Mouse (Mus musculus): ENCODE results near the gene Col16a1. TPM values are rescaled to one million over a fixed set of nuclear protein-coding genes. Genes with fewer than 3 reads are reported as not detected.

Gene Col16a1
- polyA plus RNA-seq, 1 experiment from 2014 or later = 29.8 TPM

DNA sequence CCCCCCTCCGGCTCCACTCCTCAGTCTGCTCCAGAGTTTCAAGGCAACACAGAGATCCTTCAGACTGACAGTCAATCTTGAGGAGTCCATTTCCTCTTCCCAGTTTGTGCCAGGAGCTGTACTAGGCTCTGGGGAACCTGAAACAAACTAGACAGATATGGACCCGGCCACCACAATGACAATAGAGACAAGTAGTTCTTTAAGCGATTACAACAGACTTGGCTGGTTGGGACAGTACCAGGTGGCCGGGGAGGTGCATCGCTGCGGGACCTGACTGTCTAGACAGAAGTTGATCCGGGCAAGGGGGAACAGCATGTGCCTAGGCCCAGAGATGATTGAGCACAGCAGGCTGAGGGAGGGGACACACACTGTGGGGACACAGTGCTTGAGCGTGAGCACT, 53.5 kb downstream of the Col16a1 start:
- no peak overlapping the region for H3K4me3 ChIP-seq
- no peak overlapping the region for H3K27ac ChIP-seq
- no peak overlapping the region for H3K9ac ChIP-seq
- peaks cover 15% of the 10 kb centered on the region for H3K4me1 ChIP-seq
- H3K27me3 ChIP-seq = peaks cover 19% of the 10 kb centered on the region; the same call in 1 of the 2 replicates
- WGBS = 24% methylated on average over 8 of the region's 8 CpGs
- peak overlapping the region; percentile 15; the same call in 1 of the 2 replicates for H3K4me2 ChIP-seq (replicated peaks)
- peaks cover 7% of the 10 kb centered on the region for H3K9me3 ChIP-seq (replicated peaks)
- H3K36me3 ChIP-seq = no peaks in the 10 kb centered on the region
- no peak for ATAC-seq (ENCODE audit: low FRiP score)

DNA sequence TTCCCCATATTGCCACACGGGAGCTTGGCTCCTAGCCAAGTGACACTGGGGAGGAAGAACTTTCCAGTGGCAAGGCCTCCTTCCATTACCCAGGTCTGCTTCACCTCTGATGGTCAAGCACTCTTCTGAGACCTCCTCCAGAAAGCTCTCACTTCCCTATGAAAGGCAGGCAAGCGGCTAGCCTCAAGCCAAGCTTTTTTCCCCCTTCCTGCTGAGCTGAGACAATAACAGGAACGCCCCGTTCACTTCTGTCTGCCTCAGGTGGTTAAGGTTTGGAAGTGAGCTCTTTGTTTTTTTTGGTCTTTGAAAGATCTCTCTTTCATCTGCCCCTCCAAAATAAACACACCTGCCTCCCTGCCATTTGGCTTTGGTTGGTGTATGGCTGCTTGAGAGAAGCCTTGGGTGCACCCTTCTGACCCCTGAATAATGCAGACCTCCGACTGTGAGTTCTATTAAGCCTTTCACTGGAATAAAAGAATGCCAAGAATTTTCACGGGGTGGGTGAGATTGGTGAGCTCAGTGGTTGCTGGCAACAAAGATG, 54.5 kb downstream of the Col16a1 start, which contains the start of gene Pef1:
Pef1 (plus strand) TSS at position 448 of the 541 bp plus-strand sequence.
- no peak within 1 kb of the TSS for H3K27ac ChIP-seq
- H3K9me3 ChIP-seq (replicated peaks) = peaks cover 7% of the 10 kb centered on the region
- H3K9ac ChIP-seq = no peak within 1 kb of the TSS
- H3K4me1 ChIP-seq = peaks cover 13% of the 10 kb centered on the region
- WGBS = 4% methylated on average over 6 of the region's 6 CpGs
- no peak for ATAC-seq (ENCODE audit: low FRiP score)
- peak within 1 kb of the TSS; percentile 15; the same call in 1 of the 2 replicates for H3K4me2 ChIP-seq (replicated peaks)
- 0 out of 2 replicates have a peak, but pooled peaks cover 16% of the 10 kb centered on the region for H3K27me3 ChIP-seq
- H3K4me3 ChIP-seq = no peak within 1 kb of the TSS
- no peaks in the 10 kb centered on the region for H3K36me3 ChIP-seq

DNA sequence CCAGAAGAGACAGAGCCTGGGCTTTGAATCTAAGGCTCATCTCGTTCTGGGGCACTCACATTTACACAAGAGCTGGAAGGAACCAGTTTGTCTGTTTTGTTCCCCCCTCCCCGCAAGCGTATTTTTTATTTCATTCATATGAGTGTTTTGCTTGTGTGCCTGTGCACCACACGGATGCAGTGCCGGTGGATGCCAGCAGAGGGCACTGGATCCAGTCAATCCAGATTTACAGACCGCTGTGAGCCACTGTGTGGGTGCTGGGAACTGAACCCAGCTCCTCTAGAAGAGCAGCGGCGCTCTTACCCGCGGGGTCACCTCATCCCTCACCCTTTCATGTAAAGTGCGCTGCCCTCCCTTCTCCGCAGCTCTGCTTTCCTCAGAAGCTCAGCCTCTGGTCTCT, 56.0 kb downstream of the Col16a1 start:
- ATAC-seq (ENCODE audit: low FRiP score) = no peak
- no peak overlapping the region for H3K4me3 ChIP-seq
- peaks cover 7% of the 10 kb centered on the region for H3K9me3 ChIP-seq (replicated peaks)
- H3K36me3 ChIP-seq = no peaks in the 10 kb centered on the region
- H3K27me3 ChIP-seq = 0 out of 2 replicates have a peak, but pooled peaks cover 16% of the 10 kb centered on the region
- H3K4me1 ChIP-seq = peaks cover 16% of the 10 kb centered on the region
- no peak overlapping the region for H3K27ac ChIP-seq
- no peak overlapping the region for H3K4me2 ChIP-seq (replicated peaks)
- H3K9ac ChIP-seq = no peak overlapping the region
- WGBS = 86% methylated on average over 12 of the region's 12 CpGs

DNA sequence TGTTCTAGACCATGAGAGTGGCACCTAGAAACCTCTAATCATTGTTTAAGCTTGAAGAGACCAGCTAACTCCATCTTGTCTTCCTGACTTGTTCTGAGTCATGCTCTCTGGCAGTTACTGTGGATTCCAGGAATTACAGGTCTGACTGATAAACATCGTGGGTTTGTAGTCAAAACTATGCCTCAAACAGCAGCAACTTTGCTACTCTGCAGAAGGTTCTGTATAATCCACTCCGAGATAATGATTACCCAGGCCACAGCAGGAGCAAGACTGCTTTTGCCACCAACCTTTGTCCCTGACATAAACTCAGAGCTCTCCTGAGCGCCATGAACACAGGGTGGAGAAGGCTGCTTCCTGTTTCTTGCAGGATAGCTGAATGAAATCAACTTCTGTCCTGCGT, 56.9 kb downstream of the Col16a1 start:
- ATAC-seq (ENCODE audit: low FRiP score) = no peak
- Histone ChIP-seq H3K9me3 (replicated peaks) (peaks cover 7% of the 10 kb centered on the region), H3K4me1 (peaks cover 21% of the 10 kb centered on the region), H3K4me2 (replicated peaks) (no peak overlapping the region), H3K36me3 (no peaks in the 10 kb centered on the region), H3K9ac (no peak overlapping the region), H3K27ac (no peak overlapping the region), H3K4me3 (no peak overlapping the region), H3K27me3 (0 out of 2 replicates have a peak, but pooled peaks cover 10% of the 10 kb centered on the region)
- WGBS = 81% methylated on average over 4 of the region's 4 CpGs

DNA sequence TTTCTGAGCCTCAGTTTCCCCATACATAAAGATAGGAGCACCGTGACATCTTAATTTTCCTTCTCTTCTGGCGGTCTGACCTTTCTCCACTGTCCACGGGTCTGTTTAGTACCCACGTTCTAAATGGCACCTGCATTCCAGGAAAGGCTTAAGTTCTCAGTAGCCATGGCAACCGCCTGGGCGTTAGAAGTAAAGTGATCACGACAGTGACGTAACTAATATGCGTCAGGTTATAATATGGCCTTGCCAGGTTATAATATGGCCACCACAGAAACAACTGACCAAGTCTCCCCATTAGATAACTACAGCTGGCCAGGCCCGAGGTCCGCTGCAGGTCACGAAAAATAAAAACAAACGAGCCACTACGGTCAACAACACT, 59.4 kb downstream of the Col16a1 start:
- Histone ChIP-seq H3K27ac (no peak overlapping the region), H3K9ac (no peak overlapping the region)

DNA sequence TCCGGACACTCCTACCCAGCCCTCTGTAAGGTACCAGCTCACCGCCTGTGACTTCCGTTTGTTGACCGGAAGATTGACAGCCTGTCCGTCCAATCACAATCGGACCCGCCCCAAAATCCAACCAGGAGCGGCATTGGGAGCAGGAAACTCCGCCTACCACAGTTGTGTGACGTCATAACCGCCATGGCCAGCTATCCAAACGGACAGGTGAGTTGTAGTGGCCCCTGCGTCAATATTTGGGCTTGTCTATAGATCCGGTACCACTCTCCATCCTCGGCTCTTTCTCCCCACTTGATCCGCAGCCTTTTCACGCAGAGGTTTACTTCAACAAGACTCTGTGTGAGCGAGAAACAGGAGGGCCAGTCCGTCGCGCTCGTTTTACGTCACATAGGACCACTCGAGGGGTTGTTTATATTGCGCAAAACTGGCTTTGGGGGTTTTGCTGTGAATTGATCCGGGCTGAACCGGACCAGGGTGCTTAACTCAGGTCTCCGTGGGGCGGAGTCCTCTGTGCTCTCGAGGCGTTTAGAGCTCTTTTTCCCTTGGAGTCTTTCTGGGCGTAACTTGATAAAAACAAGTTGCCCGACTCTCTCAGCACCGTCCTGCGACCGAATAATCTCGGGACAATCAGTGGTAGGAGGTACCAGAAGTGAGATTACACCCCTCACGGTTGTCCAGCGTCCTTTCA, 59.9 kb downstream of the Col16a1 start:
- peaks cover 7% of the 10 kb centered on the region for H3K9me3 ChIP-seq (replicated peaks)
- no peak overlapping the region for H3K27ac ChIP-seq
- H3K36me3 ChIP-seq = no peaks in the 10 kb centered on the region
- H3K4me1 ChIP-seq = peaks cover 8% of the 10 kb centered on the region
- no peaks in the 10 kb centered on the region for H3K27me3 ChIP-seq
- under 1% methylated on average over 39 of the region's 39 CpGs for WGBS
- peak overlapping the region; percentile 64 for H3K9ac ChIP-seq
- ATAC-seq (ENCODE audit: low FRiP score) = peak; percentile 97
- peak overlapping the region; percentile 64 for H3K4me3 ChIP-seq
- H3K4me2 ChIP-seq (replicated peaks) = peak overlapping the region; percentile 62

More for the DNA sequence above, 59.4 kb downstream of the Col16a1 start:
- Histone ChIP-seq H3K36me3 (no peaks in the 10 kb centered on the region), H3K4me3 (peak overlapping the region; percentile 64), H3K4me1 (peaks cover 8% of the 10 kb centered on the region), H3K27me3 (no peaks in the 10 kb centered on the region), H3K9me3 (replicated peaks) (peaks cover 7% of the 10 kb centered on the region), H3K4me2 (replicated peaks) (peak overlapping the region; percentile 62)
- 13% methylated on average over 14 of the region's 14 CpGs for WGBS
- peak; percentile 71 for ATAC-seq (ENCODE audit: low FRiP score)

DNA sequence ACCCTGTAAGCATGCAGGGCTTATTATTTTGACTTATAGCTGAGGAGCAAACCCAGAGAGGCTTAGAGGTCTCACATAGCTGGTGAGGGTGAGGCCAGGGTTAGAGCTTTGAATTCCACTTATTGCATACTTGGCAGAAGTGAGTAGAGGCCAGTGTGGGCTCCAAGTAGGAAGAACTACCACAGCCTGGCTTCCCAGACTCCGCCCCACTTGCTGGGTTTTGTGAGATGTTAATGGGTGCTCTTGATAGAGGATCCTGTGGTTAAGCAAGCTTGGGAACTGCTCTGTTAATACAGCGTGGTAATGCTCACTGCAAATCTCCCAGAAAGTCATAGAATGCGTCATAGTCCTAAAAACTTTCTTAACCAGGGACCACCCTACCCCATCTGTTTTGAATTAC, 61.3 kb downstream of the Col16a1 start:
- Histone ChIP-seq H3K9ac (no peak overlapping the region), H3K4me3 (no peak overlapping the region), H3K36me3 (no peaks in the 10 kb centered on the region), H3K4me2 (replicated peaks) (0 out of 2 replicates have a peak overlapping the region, but pooled peaks have one; percentile 62), H3K4me1 (peaks cover 8% of the 10 kb centered on the region), H3K27me3 (no peaks in the 10 kb centered on the region), H3K9me3 (replicated peaks) (peaks cover 1% of the 10 kb centered on the region), H3K27ac (no peak overlapping the region)
- ATAC-seq (ENCODE audit: low FRiP score) = no peak
- WGBS = 77% methylated on average over 3 of the region's 3 CpGs

DNA sequence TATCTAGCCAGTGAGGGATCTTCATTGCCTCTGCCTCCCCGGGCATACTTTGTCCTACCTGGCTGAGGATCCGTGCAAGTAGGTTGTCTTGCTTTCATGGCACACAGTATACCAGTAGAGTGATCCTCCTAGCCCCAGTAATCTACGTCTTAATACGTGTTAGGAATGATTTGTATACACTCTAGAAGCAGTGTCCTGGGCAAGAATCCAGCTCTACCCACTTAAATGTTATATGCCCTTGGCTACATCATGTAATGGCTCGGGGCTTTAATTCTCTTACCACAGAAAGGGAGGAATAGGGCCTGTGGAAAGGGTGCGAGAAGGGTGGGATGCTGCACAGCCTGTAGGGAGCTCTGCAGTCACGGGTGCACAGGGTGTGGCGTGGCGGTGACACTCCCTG, 62.0 kb downstream of the Col16a1 start:
- no peak overlapping the region for H3K4me3 ChIP-seq
- no peak overlapping the region for H3K4me2 ChIP-seq (replicated peaks)
- H3K27me3 ChIP-seq = no peaks in the 10 kb centered on the region
- no peaks in the 10 kb centered on the region for H3K36me3 ChIP-seq
- no peak overlapping the region for H3K27ac ChIP-seq
- H3K9ac ChIP-seq = no peak overlapping the region
- H3K4me1 ChIP-seq = peaks cover 8% of the 10 kb centered on the region
- 90% methylated on average over 9 of the region's 9 CpGs for WGBS
- no peaks in the 10 kb centered on the region for H3K9me3 ChIP-seq (replicated peaks)
- ATAC-seq (ENCODE audit: low FRiP score) = no peak

DNA sequence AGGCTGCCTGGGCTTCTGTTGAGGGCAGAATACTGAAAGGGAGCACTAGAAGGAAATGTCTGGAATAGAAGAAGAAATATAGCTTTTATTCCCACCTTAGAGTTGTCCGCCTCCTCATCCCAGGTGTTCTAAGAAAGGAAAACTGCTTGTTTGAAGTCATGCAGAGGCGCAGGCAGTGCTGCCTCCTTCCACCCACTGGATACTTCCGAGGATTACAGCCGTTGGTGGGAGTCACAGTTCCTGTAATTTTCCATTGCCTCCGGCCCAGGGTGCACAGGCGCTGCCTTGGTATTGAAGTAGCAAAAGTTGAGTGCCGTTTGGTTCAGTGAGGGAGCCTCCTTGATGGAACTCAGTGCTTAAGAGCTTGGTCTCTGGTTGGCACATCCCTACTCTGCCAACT, 62.5 kb downstream of the Col16a1 start:
- Histone ChIP-seq H3K36me3 (peaks cover 3% of the 10 kb centered on the region; the same call in 1 of the 2 replicates), H3K4me3 (no peak overlapping the region), H3K9ac (no peak overlapping the region), H3K27me3 (no peaks in the 10 kb centered on the region), H3K4me1 (peaks cover 8% of the 10 kb centered on the region), H3K4me2 (replicated peaks) (no peak overlapping the region), H3K27ac (no peak overlapping the region), H3K9me3 (replicated peaks) (no peaks in the 10 kb centered on the region)
- 90% methylated on average over 7 of the region's 7 CpGs for WGBS
- ATAC-seq (ENCODE audit: low FRiP score) = no peak

DNA sequence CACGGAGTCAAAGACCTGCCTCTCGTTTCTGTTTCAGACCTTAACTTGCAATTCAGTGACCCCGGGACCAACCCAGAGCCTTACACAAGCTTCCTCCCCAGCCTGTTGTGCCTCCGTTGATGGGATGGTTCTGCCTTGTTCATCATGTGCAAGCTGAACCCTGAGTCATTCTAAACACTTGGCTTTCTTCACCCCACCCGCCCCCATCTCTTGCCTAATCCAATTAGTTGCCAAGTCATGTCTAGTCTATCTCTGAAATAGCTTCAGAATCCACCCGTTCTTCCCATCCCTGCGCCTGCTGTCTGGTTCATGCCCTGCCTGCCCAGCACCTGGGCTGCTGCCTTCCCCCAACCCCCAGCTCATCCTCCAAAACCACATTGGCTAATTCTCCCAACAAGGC, 64.7 kb downstream of the Col16a1 start:
- H3K4me2 ChIP-seq (replicated peaks) = no peak overlapping the region
- no peak for ATAC-seq (ENCODE audit: low FRiP score)
- 87% methylated on average over 7 of the region's 7 CpGs for WGBS
- peaks cover 8% of the 10 kb centered on the region for H3K4me1 ChIP-seq
- no peak overlapping the region for H3K9ac ChIP-seq
- no peaks in the 10 kb centered on the region for H3K9me3 ChIP-seq (replicated peaks)
- no peak overlapping the region for H3K4me3 ChIP-seq
- H3K27me3 ChIP-seq = no peaks in the 10 kb centered on the region
- H3K36me3 ChIP-seq = peaks cover 9% of the 10 kb centered on the region
- no peak overlapping the region for H3K27ac ChIP-seq

DNA sequence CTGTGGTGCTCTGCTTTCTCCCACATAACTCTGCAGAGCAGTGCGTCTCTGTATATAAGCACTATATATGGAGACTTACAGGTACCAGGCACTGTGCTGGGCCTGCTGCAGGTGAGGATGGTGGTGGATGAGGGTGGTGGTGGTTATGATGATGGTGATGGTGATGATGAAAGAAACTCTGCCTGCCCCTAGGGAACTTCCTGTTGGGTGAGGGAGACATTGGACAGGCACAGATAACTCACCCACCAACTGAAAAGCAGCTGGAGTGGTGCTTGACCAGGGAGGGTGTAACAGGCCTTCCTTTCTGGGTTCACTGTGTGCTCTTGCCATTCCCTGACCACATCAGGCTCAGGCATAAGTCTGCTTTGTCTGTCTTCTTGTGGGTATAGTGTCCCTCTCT, 65.1 kb downstream of the Col16a1 start:
- H3K9ac ChIP-seq = no peak overlapping the region
- H3K27me3 ChIP-seq = no peaks in the 10 kb centered on the region
- no peak for ATAC-seq (ENCODE audit: low FRiP score)
- H3K36me3 ChIP-seq = peaks cover 9% of the 10 kb centered on the region
- no peak overlapping the region for H3K4me2 ChIP-seq (replicated peaks)
- H3K9me3 ChIP-seq (replicated peaks) = no peaks in the 10 kb centered on the region
- H3K4me1 ChIP-seq = peaks cover 8% of the 10 kb centered on the region
- 97% methylated on average over 1 of the region's 1 CpGs for WGBS
- H3K27ac ChIP-seq = no peak overlapping the region
- H3K4me3 ChIP-seq = no peak overlapping the region

DNA sequence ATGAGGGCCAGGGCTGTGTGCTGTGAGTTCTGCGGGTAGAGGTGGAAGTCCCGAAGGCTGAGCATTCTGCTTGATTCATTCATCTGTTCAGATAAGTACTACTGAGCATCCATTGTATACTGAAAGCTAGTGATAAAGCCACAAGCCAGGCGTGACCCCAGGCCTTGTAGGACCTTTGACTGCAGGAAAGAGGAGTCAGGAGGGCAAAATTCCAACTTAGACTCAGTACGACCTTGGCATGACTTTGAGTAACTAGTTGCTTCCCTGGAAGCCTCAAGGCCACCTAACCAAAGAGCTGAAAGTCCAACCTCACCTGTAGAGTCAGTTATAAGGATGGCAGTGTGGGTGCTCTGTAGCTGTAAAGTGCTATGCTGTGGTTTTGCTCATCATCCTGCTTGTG, 73.1 kb downstream of the Col16a1 start:
- ATAC-seq (ENCODE audit: low FRiP score) = no peak

DNA sequence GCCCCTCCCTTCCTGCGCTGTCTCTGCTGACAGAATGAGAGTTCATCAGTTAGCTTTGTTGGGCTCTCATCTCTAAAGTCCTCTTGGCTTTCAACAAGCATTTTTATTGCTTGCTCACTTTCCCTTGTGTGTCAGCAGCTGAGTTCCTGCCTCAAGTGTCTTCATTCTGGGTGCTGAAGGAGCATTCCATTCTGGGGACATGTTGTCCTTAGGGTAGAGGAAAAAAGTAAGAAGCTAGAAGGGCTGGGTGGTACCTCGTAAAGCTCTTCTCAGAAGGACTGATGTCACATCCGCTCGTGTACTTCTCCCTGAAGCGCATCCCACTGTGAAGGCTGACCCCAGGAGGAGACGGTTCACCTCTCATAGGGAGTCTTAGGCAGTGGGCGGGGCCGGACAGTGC, 73.9 kb downstream of the Col16a1 start:
- Histone ChIP-seq H3K27ac (no peak overlapping the region), H3K4me3 (no peak overlapping the region), H3K27me3 (no peaks in the 10 kb centered on the region), H3K9me3 (replicated peaks) (no peaks in the 10 kb centered on the region), H3K4me1 (no peaks in the 10 kb centered on the region), H3K4me2 (replicated peaks) (no peak overlapping the region), H3K9ac (no peak overlapping the region), H3K36me3 (peaks cover 51% of the 10 kb centered on the region)
- WGBS = 70% methylated on average over 8 of the region's 8 CpGs
- no peak for ATAC-seq (ENCODE audit: low FRiP score)

More for the DNA sequence above, 73.1 kb downstream of the Col16a1 start:
- no peak overlapping the region for H3K9ac ChIP-seq
- peaks cover 44% of the 10 kb centered on the region for H3K36me3 ChIP-seq
- no peaks in the 10 kb centered on the region for H3K27me3 ChIP-seq
- H3K27ac ChIP-seq = no peak overlapping the region
- no peak overlapping the region for H3K4me3 ChIP-seq
- WGBS = 85% methylated on average over 4 of the region's 4 CpGs
- H3K4me1 ChIP-seq = no peaks in the 10 kb centered on the region
- no peaks in the 10 kb centered on the region for H3K9me3 ChIP-seq (replicated peaks)
- H3K4me2 ChIP-seq (replicated peaks) = no peak overlapping the region
